Mouse (Mus musculus) stomach, embryonic 16.5 days (tissue): ENCODE measurements at regions not wholly inside any gene's neighbourhood (a gene's known extent, or its start where the extent isn't known, plus 50 kb on each side); places are given as distances from the start of the nearest gene placed in this dataset.

Source experiments
- ATAC-seq: fragments of 200-750 bp; cut with Nextera tagmentation; 2 replicates; pipeline ENCODE4 v1.8.0; 2017; ENCODE audit warnings: moderate number of reproducible peaks, moderate TSS enrichment; ENCODE audit not compliant: insufficient read depth, low FRiP score
- H3K27ac ChIP-seq: fragments of 300-500 bp; sonication (generic); 2 replicates; pipeline ENCODE4 v1.5.1; 2014; ENCODE audit warnings: low read length
- H3K27me3 ChIP-seq: fragments of 300-500 bp; sonication (generic); 2 replicates; pipeline ENCODE4 v1.6.1; 2014; ENCODE audit warnings: low read length, control low read depth, mixed read lengths; ENCODE audit not compliant: control insufficient read depth, insufficient read depth
- H3K36me3 ChIP-seq: fragments of 300-500 bp; sonication (generic); 2 replicates; pipeline ENCODE4 v1.6.1; 2014; ENCODE audit warnings: low read length; ENCODE audit not compliant: control insufficient read depth, insufficient read depth
- H3K4me1 ChIP-seq: fragments of 300-500 bp; sonication (generic); 2 replicates; pipeline ENCODE4 v1.6.1; 2014; ENCODE audit warnings: low read length, control low read depth, mixed read lengths; ENCODE audit not compliant: control insufficient read depth, insufficient read depth
- H3K4me2 ChIP-seq: fragments of 300-500 bp; sonication (generic); 2 replicates; pipeline ENCODE4 v1.6.1; 2014; ENCODE audit warnings: low read depth, low read length, mixed read lengths
- H3K4me3 ChIP-seq: fragments of 300-500 bp; sonication (generic); replicated peaks from 2 replicates; pipeline ENCODE4 v1.5.1; 2014; ENCODE audit warnings: mild to moderate bottlenecking, low read length
- H3K9ac ChIP-seq: fragments of 300-500 bp; sonication (generic); 2 replicates; pipeline ENCODE4 v1.6.1; 2014; ENCODE audit warnings: low read length
- H3K9me3 ChIP-seq: fragments of 300-500 bp; sonication (generic); replicated peaks from 2 replicates; pipeline ENCODE4 v1.6.1; 2016; ENCODE audit warnings: low read length, control low read depth; ENCODE audit not compliant: control insufficient read depth
- WGBS: fragments of 180-500 bp; shearing (Covaris S2); extraction: QIAGEN DNeasy Blood & Tissue Kit; methylation state at CpG from one replicate; pipeline ENCODE4 v1.1.7; 2014; 5-methylcytosine and 5-hydroxymethylcytosine counted together

GRCm38 (mm10) chr12:25544253-25544652 is 447.3 kb upstream of the Id2 start:
- H3K27ac ChIP-seq: no peak overlapping the region
- no peaks in the 10 kb centered on the region for H3K27me3 ChIP-seq
- H3K4me3 ChIP-seq: no peak overlapping the region
- H3K9ac ChIP-seq: no peak overlapping the region
- no peaks in the 10 kb centered on the region for H3K9me3 ChIP-seq
- ATAC-seq: no peak
- H3K4me2 ChIP-seq: no peak overlapping the region
- WGBS: 71% methylated on average over 6 of the region's 6 CpGs
- no peaks in the 10 kb centered on the region for H3K36me3 ChIP-seq
- H3K4me1 ChIP-seq: no peaks in the 10 kb centered on the region

DNA sequence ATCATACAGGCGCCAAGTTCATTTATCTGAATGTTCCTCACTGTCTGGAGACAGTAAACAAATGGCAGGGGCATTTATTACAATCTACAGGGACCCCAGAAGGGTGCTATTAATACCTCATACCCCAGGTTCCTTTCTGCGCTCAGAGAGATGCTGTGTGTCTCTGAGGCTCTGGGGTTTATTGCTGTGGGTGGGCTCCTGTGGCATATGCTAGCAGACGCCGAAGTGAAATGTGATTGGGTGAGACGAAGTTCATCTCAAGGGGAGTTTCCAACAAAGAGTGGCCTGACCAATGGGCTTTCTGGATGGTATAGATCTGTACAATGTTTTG is 437.6 kb upstream of the Id2 start:
- H3K27ac ChIP-seq: peak overlapping the region; percentile 47
- ATAC-seq: peak; percentile 28; the same call in 1 of the 2 replicates
- peaks cover 7% of the 10 kb centered on the region for H3K4me1 ChIP-seq

GRCm38 (mm10) chr12:25533709-25534619 is 437.0 kb upstream of the Id2 start:
- Histone ChIP-seq H3K4me1 (peaks cover 7% of the 10 kb centered on the region), H3K9ac (no peak overlapping the region), H3K4me2 (no peak overlapping the region), H3K27me3 (no peaks in the 10 kb centered on the region), H3K4me3 (no peak overlapping the region), H3K27ac (peak overlapping the region; percentile 47), H3K36me3 (no peaks in the 10 kb centered on the region), H3K9me3 (no peaks in the 10 kb centered on the region)
- WGBS: 29% methylated on average over 10 of the region's 10 CpGs
- peak; percentile 87 for ATAC-seq

More for the DNA sequence above, 437.6 kb upstream of the Id2 start:
- Histone ChIP-seq H3K36me3 (no peaks in the 10 kb centered on the region), H3K9me3 (no peaks in the 10 kb centered on the region), H3K9ac (no peak overlapping the region), H3K27me3 (no peaks in the 10 kb centered on the region), H3K4me2 (no peak overlapping the region), H3K4me3 (no peak overlapping the region)
- WGBS: 31% methylated on average over 5 of the region's 5 CpGs

- H3K27me3 ChIP-seq: no peaks in the 10 kb centered on the region
- H3K4me3 ChIP-seq: no peak overlapping the region
- H3K36me3 ChIP-seq: no peaks in the 10 kb centered on the region
- WGBS: 79% methylated on average over 3 of the region's 3 CpGs
- ATAC-seq: no peak
- H3K9me3 ChIP-seq: no peaks in the 10 kb centered on the region
- H3K27ac ChIP-seq: no peak overlapping the region
- no peak overlapping the region for H3K9ac ChIP-seq
- peaks cover 7% of the 10 kb centered on the region for H3K4me1 ChIP-seq
- H3K4me2 ChIP-seq: no peak overlapping the region
Observed at GRCm38 (mm10) chr12:25530483-25530882, 433.5 kb upstream of the Id2 start.

DNA sequence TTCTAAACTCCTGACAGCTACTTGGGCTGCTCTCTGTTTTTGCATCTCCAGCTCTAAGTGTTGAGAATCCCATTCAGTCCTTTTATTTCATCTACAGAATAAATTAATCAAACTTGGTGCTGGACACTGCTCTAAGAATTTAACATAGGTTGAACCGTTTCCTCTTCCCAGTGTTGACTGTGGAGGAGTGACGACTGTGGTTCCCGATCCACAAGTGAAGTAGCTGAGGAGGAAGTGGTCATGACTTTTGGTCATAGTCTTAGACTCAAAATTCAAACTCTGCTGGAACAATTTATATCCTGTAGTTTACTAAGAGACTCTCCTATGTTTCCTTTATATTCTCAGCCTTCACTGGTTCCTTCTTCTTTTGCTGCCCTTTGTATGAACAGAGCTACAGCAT is 432.6 kb upstream of the Id2 start:
- Histone ChIP-seq H3K4me3 (no peak overlapping the region), H3K27ac (no peak overlapping the region), H3K9ac (no peak overlapping the region), H3K9me3 (no peaks in the 10 kb centered on the region), H3K4me1 (peaks cover 7% of the 10 kb centered on the region), H3K27me3 (no peaks in the 10 kb centered on the region), H3K4me2 (no peak overlapping the region), H3K36me3 (no peaks in the 10 kb centered on the region)
- ATAC-seq: no peak
- 77% methylated on average over 3 of the region's 3 CpGs for WGBS

- no peaks in the 10 kb centered on the region for H3K4me1 ChIP-seq
- no peak overlapping the region for H3K4me3 ChIP-seq
- no peak for ATAC-seq
- H3K4me2 ChIP-seq: no peak overlapping the region
- H3K27ac ChIP-seq: no peak overlapping the region
- no peak overlapping the region for H3K9ac ChIP-seq
- H3K9me3 ChIP-seq: no peaks in the 10 kb centered on the region
- WGBS: 75% methylated on average over 11 of the region's 11 CpGs
- H3K27me3 ChIP-seq: no peaks in the 10 kb centered on the region
- no peaks in the 10 kb centered on the region for H3K36me3 ChIP-seq
Observed at GRCm38 (mm10) chr12:25526639-25527038, 429.7 kb upstream of the Id2 start.

DNA sequence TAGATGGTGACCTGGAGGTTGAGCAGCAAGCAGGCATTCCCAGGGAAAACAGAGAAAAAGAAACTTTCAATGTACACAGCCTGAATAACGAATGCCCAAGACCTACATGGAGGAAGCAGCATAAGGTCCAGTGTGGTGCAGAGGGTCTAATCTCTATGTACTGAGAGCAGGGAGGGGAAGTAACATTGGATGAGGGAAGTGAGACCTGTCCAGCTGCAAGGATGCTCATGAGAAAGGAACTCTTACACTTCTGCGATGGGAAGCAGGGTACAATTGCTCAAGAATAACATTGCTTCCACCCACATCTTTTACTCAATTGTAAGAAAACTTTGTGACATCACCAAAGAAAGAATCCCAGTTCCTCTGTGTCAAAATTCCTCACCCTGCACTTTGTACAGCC is 419.8 kb upstream of the Id2 start:
- no peak overlapping the region for H3K4me3 ChIP-seq
- H3K27ac ChIP-seq: no peak overlapping the region
- 75% methylated on average over 2 of the region's 2 CpGs for WGBS
- ATAC-seq: no peak
- H3K4me2 ChIP-seq: no peak overlapping the region
- no peaks in the 10 kb centered on the region for H3K9me3 ChIP-seq
- no peak overlapping the region for H3K9ac ChIP-seq
- H3K27me3 ChIP-seq: no peaks in the 10 kb centered on the region
- H3K36me3 ChIP-seq: no peaks in the 10 kb centered on the region
- H3K4me1 ChIP-seq: no peaks in the 10 kb centered on the region

DNA sequence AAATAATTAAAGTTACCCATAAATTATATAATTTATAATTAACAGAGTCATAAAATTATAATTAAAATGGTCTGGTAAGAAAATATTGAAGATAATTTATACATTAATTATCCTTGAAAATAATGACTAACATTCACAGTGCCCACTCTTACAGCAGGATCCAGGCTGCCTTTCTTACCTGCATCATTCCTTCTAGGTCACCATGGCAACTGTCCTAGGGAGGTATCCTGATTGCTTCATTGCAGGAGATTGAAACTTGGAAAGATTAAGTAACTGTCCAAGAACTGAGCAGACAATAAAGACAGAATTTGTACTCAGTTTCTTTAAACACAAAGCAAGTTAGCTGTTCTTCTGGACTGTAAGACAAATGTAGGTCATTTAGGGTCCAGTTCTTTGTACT is 416.7 kb upstream of the Id2 start:
- H3K4me2 ChIP-seq: no peak overlapping the region
- no peak overlapping the region for H3K9ac ChIP-seq
- no peaks in the 10 kb centered on the region for H3K27me3 ChIP-seq
- no peaks in the 10 kb centered on the region for H3K9me3 ChIP-seq
- H3K4me3 ChIP-seq: no peak overlapping the region
- no peaks in the 10 kb centered on the region for H3K36me3 ChIP-seq
- H3K4me1 ChIP-seq: no peaks in the 10 kb centered on the region
- ATAC-seq: no peak
- no peak overlapping the region for H3K27ac ChIP-seq

- Histone ChIP-seq H3K27ac (no peak overlapping the region), H3K4me1 (no peaks in the 10 kb centered on the region), H3K4me2 (no peak overlapping the region), H3K9ac (no peak overlapping the region), H3K9me3 (peaks cover 5% of the 10 kb centered on the region; the same call in 1 of the 2 replicates), H3K4me3 (no peak overlapping the region), H3K27me3 (no peaks in the 10 kb centered on the region), H3K36me3 (no peaks in the 10 kb centered on the region)
- no peak for ATAC-seq
- WGBS: 85% methylated on average over 4 of the region's 4 CpGs
Observed at GRCm38 (mm10) chr12:25509666-25510065, 412.7 kb upstream of the Id2 start.
